Mouse (Mus musculus): ENCODE measurements at regions not wholly inside any gene's neighbourhood (a gene's known extent, or its start where the extent isn't known, plus 50 kb on each side); places are given as distances from the start of the nearest gene placed in this dataset.

DNA sequence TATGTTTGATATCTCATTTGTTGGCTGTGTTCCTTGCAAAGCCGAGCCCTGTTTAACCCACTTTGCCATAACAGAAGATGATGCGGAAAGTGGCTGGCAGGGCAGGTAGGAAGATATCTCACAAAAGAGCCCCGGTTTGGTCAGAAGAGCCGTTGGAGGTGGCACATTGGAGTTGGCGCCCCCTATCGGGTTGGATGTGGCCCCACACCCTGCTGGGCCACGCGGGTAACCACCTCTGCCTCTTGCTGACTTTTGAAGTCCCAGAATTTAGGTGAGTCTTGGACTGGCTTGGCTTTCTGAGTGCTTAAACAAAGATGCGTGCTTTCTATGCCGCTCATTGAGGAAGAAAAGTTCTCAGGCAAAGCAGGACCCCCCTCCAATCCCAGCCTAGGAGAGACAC lies 56.1 kb downstream of the Gm4791 start:
- no peak for DNase-seq (ENCODE audit: low spot score in 2 of 2)

GRCm38 (mm10) chr9:47055558-47055957 lies 57.0 kb downstream of the Gm4791 start:
- no peak for DNase-seq (ENCODE audit: low spot score in 2 of 2)

- DNase-seq (ENCODE audit: low spot score in 2 of 2): no peak
These were observed 60.9 kb downstream of the Gm4791 start for GRCm38 (mm10) chr9:47059339-47060005.

DNA sequence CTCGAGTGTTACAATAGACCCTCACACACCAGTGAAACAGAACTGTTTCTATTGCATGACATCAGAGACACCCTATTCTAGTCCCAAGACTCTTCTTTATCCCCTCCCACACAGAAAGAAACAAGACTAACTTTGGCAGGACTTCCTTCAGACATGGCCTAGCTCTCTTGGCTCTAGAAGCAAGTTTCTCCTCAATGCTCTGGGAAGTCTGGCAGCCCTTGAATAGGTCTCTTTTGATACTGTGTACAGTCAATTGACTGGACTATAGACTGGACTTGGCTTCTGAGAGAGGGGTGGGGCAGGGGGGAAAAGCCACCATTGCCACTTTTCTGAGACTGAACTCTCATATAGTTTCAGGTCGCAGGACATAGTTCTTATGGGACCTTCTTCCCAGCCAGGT lies 62.2 kb downstream of the Gm4791 start:
- DNase-seq (ENCODE audit: low spot score in 2 of 2): no peak

DNA sequence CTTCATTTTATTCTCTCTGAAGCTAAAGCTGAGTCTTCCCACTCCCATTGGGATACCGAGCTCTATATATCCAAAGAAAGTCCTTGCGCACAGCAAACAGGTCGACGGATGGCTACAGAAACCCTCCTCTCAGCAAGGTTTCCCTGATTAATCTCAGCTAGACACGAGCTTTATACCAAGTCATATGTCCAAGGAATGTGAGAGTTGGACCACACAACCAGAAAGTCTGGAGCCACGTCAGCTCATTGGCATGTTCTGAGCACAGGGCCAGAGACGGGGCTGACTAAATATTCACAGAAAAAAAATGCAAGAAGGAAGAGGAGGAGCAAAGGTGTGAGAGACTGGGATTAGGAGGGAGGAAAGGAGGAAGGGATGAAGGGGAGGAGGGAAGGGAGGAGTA lies 64.0 kb downstream of the Gm4791 start:
- DNase-seq (ENCODE audit: low spot score in 2 of 2): no peak

DNA sequence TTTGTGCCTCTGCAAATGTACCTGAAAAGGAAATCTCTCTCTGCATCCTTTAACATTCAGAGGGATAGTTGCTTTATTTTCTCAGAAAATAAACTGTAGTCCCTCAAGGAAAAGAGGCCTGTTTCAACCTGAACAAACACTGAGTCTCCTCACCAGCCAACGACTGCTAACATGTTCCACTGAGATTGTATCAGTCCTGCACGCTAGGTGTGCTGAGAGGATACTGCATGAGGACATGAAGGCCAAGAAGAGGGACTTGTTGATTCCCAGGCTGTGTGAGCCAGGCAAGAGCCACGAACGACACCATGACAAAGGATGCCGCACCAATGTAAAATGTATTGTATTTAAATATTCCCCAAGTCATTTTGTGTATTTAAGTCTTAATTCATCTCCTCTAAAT lies 65.2 kb downstream of the Gm4791 start:
- no peak for DNase-seq (ENCODE audit: low spot score in 2 of 2)

- DNase-seq (ENCODE audit: low spot score in 2 of 2): peak in 1 of 2 experiments; percentile 44
These were observed 66.0 kb downstream of the Gm4791 start for GRCm38 (mm10) chr9:47064463-47065032.

- DNase-seq (ENCODE audit: low spot score in 2 of 2): no peak
These were observed 70.9 kb downstream of the Gm4791 start for GRCm38 (mm10) chr9:47069436-47069835.

DNA sequence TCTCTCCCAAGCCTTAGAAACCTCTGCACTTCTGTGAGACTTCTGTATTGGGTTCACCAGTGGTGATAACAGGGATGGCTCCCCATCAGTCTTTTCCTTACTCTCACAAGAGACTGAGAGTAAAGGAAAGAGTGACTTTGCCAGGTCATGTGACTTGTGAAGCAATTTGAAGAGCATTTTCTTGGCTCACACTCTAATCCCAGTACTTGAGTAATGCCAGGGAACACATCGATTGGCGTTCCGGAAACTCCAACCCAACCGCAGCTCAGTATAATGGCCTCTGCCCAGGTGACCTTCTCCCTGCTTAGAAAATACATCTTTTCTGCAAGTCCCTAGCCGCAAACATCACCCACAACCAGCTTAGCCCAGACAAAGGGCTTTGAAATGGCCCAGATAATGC lies 72.4 kb downstream of the Gm4791 start:
- DNase-seq (ENCODE audit: low spot score in 2 of 2): no peak

DNA sequence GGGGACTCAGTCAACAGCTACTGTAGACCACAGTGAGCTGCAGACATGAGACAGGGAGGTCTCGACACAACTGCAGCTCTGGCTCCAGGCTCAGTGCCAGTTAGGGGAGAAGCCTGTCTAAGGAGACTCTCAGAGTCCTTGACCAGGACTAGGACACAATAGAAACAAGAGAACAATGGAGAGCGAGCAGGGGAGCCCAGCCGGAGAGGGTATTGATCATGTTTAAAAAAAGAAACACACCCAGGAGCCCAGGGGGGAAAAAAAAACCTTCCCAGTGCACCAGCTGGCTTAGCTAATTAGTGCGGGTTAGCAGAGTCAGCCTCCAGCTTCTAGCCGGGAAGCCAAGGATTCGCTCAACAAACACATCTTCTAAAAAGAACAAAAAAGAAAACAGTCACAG lies 78.4 kb downstream of the Gm4791 start:
- peak in 1 of 2 experiments; percentile 18 for DNase-seq (ENCODE audit: low spot score in 2 of 2)

- no peak for DNase-seq (ENCODE audit: low spot score in 2 of 2)
These were observed 78.9 kb downstream of the Gm4791 start for GRCm38 (mm10) chr9:47077416-47077815.

- DNase-seq (ENCODE audit: low spot score in 2 of 2): no peak
These were observed 79.4 kb downstream of the Gm4791 start for GRCm38 (mm10) chr9:47077945-47078344.

- no peak for DNase-seq (ENCODE audit: low spot score in 2 of 2)
These were observed 82.9 kb downstream of the Gm4791 start for GRCm38 (mm10) chr9:47081407-47081806.

- DNase-seq (ENCODE audit: low spot score in 2 of 2): no peak
These were observed 93.3 kb downstream of the Gm4791 start for GRCm38 (mm10) chr9:47091796-47092195.

DNA sequence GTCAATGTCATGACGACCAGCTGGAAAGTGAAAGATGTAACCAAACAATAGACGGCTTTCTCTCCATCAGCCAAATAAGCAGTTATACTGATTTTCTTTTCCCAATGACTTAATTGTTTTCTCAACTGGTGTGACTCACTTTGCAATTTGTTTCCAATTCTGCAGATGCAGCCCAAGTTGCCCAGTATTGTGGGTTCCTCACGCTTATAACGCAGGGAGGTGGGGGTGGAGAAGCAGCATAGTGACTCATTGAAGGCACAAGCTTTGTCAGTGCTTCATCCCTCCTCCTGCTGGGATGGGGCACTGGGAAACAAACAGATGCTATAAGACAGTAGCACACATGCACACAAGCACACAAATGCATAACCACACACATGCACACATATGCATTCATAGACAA lies 97.1 kb downstream of the Gm4791 start:
- no peak for DNase-seq (ENCODE audit: low spot score in 2 of 2)

- DNase-seq (ENCODE audit: low spot score in 2 of 2): no peak
These were observed 104.8 kb downstream of the Gm4791 start for GRCm38 (mm10) chr9:47103316-47103715.

DNA sequence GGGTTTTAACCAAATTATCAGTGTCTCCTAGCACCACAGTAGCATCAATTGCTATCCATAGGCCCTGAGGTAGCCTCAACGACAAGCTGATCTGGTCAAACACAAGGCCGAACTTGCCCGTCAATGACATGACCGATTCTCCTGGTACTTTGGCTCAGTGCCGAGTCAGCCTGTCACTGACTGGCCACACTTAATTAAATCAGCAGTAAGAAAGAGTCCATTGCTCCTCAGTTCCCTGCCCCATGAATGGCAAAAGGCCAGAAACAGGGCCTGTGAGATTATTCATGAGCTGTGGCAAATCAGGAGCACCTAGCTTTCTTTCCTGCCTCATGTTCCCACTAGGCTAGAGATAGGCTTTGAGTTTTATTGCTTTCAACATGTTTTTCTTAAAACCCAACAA lies 105.4 kb downstream of the Gm4791 start:
- DNase-seq (ENCODE audit: low spot score in 2 of 2): peak in 1 of 2 experiments; percentile 29

GRCm38 (mm10) chr9:47108096-47108495 lies 109.6 kb downstream of the Gm4791 start:
- peak; percentile 24 to 29 for DNase-seq (ENCODE audit: low spot score in 2 of 2)

DNA sequence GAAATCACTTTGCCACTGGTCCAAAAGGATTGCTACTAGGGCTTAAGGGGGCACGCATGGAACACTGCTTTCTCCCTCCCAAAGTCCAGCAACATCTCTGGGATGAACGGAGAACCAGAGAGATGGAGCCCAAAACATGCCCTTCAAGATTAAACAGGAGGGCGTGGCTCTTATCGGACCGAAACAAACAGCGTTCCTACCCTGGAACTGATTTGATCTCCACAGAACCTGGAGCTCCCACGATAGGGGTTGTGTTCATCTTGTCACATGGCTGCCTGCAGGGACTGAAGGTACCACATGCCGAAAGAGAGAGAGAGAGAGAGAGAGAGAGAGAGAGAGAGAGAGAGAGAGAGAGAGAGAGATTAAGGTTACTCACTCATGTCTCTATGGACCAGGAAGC lies 120.7 kb downstream of the Gm4791 start:
- no peak for DNase-seq (ENCODE audit: low spot score in 2 of 2)

- DNase-seq (ENCODE audit: low spot score in 2 of 2): peak in 1 of 2 experiments; percentile 26
These were observed 124.6 kb downstream of the Gm4791 start for GRCm38 (mm10) chr9:47123113-47123512.

DNA sequence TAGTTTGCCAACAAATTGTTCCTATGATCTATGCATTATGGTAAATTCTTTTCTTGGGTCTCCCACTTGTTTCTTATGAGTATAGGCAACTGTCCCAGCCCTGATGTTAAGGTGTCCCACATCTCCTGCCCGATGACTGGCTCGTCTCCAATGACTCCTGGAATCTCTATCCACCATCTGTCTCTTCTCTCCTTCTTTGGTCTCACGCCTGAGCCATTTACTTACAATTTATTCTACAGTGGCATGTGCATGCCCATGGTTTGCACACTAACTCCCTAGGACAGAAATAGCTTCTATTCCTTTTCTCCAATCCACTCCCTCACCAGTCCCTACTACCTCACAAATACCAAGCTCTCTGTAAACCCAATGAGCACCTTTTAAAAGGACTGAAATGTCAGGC lies 127.0 kb downstream of the Gm4791 start:
- DNase-seq (ENCODE audit: low spot score in 2 of 2): no peak

GRCm38 (mm10) chr9:47126236-47126635 lies 127.7 kb downstream of the Gm4791 start:
- DNase-seq (ENCODE audit: low spot score in 2 of 2): no peak

- no peak for DNase-seq (ENCODE audit: low spot score in 2 of 2)
These were observed 129.3 kb downstream of the Gm4791 start for GRCm38 (mm10) chr9:47127756-47128424.
